Mouse (Mus musculus) intestine, postnatal 0 days (tissue): ENCODE measurements around the gene Baz1b. TPM values are rescaled to one million over a fixed set of nuclear protein-coding genes. Genes with fewer than 3 reads are reported as not detected.

Experiments
- ATAC-seq: fragments of 200-750 bp; cut with Nextera tagmentation; 2 replicates; pipeline ENCODE4 v1.8.0; 2017; ENCODE audit warnings: mild to moderate bottlenecking, moderate TSS enrichment, moderate library complexity
- H3K27ac ChIP-seq: fragments of 300-500 bp; sonication (generic); 2 replicates; pipeline ENCODE4 v1.5.1; 2014; ENCODE audit warnings: mild to moderate bottlenecking, low read depth, low read length, moderate library complexity
- H3K27me3 ChIP-seq: fragments of 300-500 bp; sonication (generic); replicated peaks from 2 replicates; pipeline ENCODE4 v1.6.1; 2014; ENCODE audit warnings: low read length, mixed read lengths; ENCODE audit not compliant: control insufficient read depth, insufficient read depth
- H3K36me3 ChIP-seq: fragments of 300-500 bp; sonication (generic); 2 replicates; pipeline ENCODE4 v1.6.1; 2014; ENCODE audit warnings: mild to moderate bottlenecking, moderate library complexity; ENCODE audit not compliant: control insufficient read depth, insufficient read depth
- H3K4me1 ChIP-seq: fragments of 300-500 bp; sonication (generic); replicated peaks from 2 replicates; pipeline ENCODE4 v1.6.1; 2014; ENCODE audit warnings: antibody characterized with exemption, low read length, mixed read lengths; ENCODE audit not compliant: control insufficient read depth, insufficient read depth
- H3K4me2 ChIP-seq: fragments of 300-500 bp; sonication (generic); replicated peaks from 2 replicates; pipeline ENCODE4 v1.6.1; 2014; ENCODE audit warnings: low read depth, mild to moderate bottlenecking, moderate library complexity
- H3K4me3 ChIP-seq: fragments of 300-500 bp; sonication (generic); 2 replicates; pipeline ENCODE4 v1.5.1; 2014; ENCODE audit warnings: low read depth, low read length
- H3K9ac ChIP-seq: fragments of 300-500 bp; sonication (generic); 2 replicates; pipeline ENCODE4 v1.6.1; 2014; ENCODE audit warnings: mild to moderate bottlenecking, low read depth, low read length
- H3K9me3 ChIP-seq: fragments of 300-500 bp; sonication (generic); 2 replicates; pipeline ENCODE4 v1.6.1; 2016; ENCODE audit warnings: mixed run types; ENCODE audit not compliant: control insufficient read depth
- CTCF ChIP-seq: sonication (generic); IDR thresholded peaks from 2 replicates; pipeline ENCODE4 v1.5.1; 2016; ENCODE audit warnings: low read depth, mild to moderate bottlenecking, control low read depth, antibody characterized with exemption, moderate library complexity
- WGBS: fragments of 180-500 bp; shearing (Covaris S2); extraction: QIAGEN DNeasy Blood & Tissue Kit; methylation state at CpG from one replicate; pipeline ENCODE4 v1.1.7; 2014; 5-methylcytosine and 5-hydroxymethylcytosine counted together
- polyA plus RNA-seq: library from polyadenylated mRNA; unstranded; fragments of >200 nt; fragmentation: Nextera tagmentation; extraction: Ambion mirVana; gene quantifications from 2 replicates; pipeline ENCODE4 v1.2.1, GENCODE M21; 2015

Baz1b gene
- polyA plus RNA-seq, 1 experiment from 2014 or later = 11.0 TPM

DNA sequence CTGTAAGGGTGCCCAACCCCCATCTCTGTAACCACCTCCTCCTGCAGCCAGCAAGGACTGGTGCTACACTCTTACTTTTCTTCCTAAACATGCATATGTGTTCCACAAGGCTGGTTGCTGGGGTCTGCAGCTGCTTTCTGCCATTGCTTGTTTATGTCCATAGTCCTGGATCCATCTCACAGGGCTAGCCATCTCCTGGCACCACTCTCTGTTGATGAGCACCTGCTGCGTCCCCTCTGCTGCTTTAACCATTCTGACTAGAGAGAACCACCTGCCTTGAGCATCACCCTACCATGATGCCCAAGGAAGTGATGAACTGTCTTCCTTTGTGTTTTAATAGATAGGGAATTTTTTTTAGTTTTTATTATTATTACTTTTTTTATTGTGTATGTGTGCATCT lies 56.1 kb downstream of the Baz1b start:
- no peak for ATAC-seq
- Histone ChIP-seq H3K36me3 (peaks cover 78% of the 10 kb centered on the region), H3K4me1 (no peaks in the 10 kb centered on the region), H3K9me3 (no peaks in the 10 kb centered on the region), H3K4me2 (no peak overlapping the region), H3K4me3 (no peak overlapping the region), H3K27me3 (no peaks in the 10 kb centered on the region), H3K27ac (no peak overlapping the region), H3K9ac (no peak overlapping the region)
- WGBS = 97% methylated on average over 1 of the region's 1 CpGs
- TF ChIP-seq CTCF = no peak

DNA sequence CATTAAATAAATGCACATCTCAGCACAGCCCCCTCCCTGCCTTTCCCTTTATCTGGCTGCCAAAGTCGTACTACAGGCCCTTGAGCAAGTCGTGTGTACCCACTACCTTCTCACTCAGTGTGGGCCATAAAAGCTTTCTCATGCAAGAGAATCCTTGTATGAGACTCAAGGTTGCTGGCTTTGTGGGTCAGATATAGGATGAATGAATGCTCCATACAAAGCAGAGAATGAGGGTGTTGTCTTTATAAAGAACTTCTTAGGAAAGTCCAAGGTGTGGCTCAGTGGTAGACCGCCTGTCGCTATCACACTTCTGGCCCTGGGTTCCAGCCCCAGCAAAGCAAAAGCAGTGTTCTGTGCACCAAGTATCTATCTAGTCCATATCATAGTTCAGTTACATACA lies 59.5 kb downstream of the Baz1b start:
- no peak for TF ChIP-seq CTCF
- Histone ChIP-seq H3K4me1 (peaks cover 4% of the 10 kb centered on the region; the same call in 1 of the 2 replicates), H3K36me3 (peaks cover 46% of the 10 kb centered on the region), H3K27ac (no peak overlapping the region), H3K27me3 (peaks cover 19% of the 10 kb centered on the region), H3K4me3 (no peak overlapping the region), H3K4me2 (no peak overlapping the region), H3K9ac (no peak overlapping the region), H3K9me3 (no peaks in the 10 kb centered on the region)
- ATAC-seq = no peak
- 60% methylated on average over 4 of the region's 4 CpGs for WGBS

DNA sequence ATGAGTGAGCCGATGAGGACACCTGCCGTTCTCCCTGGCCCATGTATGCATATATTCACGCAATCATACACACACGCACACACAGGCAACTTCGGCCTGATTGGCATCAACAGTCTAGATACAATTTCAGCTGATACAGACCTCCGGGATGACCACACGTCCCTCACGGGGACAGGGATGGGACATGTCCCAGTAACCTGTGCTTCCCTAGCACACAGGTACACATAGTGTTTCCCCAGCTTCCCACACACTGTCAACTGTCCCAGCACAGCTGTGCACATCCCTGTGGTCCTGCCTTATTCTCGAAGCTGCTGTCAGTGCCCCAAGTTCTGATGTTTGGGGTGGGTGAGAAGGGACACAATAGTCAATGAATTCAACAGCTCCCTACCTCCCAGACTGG lies 60.3 kb downstream of the Baz1b start:
- Histone ChIP-seq H3K4me2 (no peak overlapping the region), H3K4me1 (peaks cover 4% of the 10 kb centered on the region; the same call in 1 of the 2 replicates), H3K27ac (no peak overlapping the region), H3K36me3 (peaks cover 38% of the 10 kb centered on the region), H3K9me3 (no peaks in the 10 kb centered on the region), H3K9ac (no peak overlapping the region), H3K4me3 (no peak overlapping the region), H3K27me3 (peaks cover 19% of the 10 kb centered on the region)
- 72% methylated on average over 9 of the region's 9 CpGs for WGBS
- no peak for TF ChIP-seq CTCF
- ATAC-seq = no peak

DNA sequence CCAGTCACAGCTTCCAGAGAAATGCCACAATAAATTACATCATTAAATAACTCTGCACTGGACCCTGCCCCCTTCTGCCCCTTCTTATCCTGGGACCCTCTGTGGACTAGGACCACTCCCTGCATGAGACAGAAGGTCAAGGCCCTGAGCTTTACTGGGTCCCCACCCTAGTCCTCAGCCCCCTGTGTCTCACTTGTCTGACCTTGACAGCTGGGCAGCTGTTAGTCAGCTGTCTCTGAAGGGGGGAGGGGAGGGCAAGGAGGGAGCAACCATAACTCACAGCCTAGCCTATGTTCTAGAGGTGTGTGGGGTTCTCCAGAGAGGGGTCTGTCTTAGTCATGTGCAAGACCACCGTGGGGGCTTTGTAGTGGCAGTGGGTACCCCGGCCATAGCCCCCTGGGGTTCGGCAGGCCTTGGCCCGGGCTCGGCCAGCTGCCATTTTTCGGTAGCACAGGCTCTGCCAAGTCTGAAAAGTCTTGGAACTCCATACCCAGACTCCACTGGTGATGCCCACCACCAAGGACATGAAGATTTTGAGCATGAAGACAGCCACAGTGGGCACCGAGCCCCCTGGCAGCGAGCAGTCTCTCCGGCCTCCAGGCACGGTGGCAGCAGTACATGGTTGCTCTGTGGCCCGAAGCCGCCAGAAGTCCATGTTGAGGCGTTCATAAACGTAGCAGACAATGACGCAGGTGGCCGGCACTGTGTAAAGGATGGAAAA lies 62.1 kb downstream of the Baz1b start:
- 90% methylated on average over 16 of the region's 16 CpGs for WGBS
- Histone ChIP-seq H3K4me1 (peaks cover 4% of the 10 kb centered on the region; the same call in 1 of the 2 replicates), H3K27me3 (peaks cover 19% of the 10 kb centered on the region), H3K4me2 (no peak overlapping the region), H3K36me3 (peaks cover 22% of the 10 kb centered on the region), H3K27ac (no peak overlapping the region), H3K9ac (no peak overlapping the region), H3K4me3 (no peak overlapping the region), H3K9me3 (no peaks in the 10 kb centered on the region)
- ATAC-seq = no peak
- no peak for TF ChIP-seq CTCF

DNA sequence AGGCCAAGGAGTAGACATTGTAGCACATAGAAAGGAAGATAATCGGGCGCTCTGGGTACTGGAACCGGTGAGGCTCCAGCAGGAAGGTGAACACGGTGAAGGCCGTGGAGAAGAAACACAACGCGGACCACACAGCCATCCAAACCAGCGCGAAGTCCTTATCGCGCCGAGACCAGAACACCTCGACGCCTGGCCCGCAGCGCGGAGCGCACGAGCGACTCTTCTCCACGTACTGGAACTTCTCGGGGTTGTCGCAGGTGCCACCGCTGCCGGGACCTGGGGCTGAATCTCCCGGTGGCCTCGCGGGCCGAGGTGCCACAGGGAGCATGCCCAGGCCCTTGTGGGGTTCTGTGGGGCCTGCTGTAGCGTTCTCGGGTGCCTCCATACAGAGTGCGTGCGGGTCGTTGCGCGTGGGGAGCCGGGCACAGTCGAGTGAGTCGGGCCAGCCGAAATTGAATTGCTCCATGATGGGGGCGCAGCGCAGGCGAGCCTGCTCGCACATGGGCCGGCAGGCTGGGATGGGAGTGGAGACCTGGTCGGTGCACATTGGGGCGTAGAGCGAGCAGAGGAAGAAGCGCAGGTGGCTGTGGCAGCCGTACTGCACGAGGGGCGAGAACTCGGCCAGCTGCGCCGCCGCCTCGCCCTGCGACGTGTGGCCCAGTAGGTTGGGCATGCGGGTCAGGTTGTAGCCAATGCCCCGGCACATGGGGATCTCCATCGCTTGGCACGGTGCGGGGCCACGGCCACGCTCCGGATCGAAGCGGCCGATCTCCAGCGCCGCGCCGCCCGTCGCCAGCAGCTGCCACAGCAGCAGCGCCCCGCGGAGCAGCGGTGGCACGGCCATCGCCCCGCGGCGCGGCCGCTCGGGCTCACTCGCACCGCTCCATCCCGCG lies 63.4 kb downstream of the Baz1b start:
- peaks cover 19% of the 10 kb centered on the region for H3K27me3 ChIP-seq
- WGBS = 2% methylated on average over 92 of the region's 92 CpGs
- peaks cover 9% of the 10 kb centered on the region for H3K36me3 ChIP-seq
- ATAC-seq = peak; percentile 50
- H3K4me3 ChIP-seq = peak overlapping the region; percentile 43
- peak overlapping the region; percentile 74 for H3K4me2 ChIP-seq
- TF ChIP-seq CTCF = no peak
- H3K27ac ChIP-seq = no peak overlapping the region
- H3K4me1 ChIP-seq = peaks cover 4% of the 10 kb centered on the region; the same call in 1 of the 2 replicates
- no peaks in the 10 kb centered on the region for H3K9me3 ChIP-seq
- H3K9ac ChIP-seq = no peak overlapping the region; the same call in 1 of the 2 replicates

DNA sequence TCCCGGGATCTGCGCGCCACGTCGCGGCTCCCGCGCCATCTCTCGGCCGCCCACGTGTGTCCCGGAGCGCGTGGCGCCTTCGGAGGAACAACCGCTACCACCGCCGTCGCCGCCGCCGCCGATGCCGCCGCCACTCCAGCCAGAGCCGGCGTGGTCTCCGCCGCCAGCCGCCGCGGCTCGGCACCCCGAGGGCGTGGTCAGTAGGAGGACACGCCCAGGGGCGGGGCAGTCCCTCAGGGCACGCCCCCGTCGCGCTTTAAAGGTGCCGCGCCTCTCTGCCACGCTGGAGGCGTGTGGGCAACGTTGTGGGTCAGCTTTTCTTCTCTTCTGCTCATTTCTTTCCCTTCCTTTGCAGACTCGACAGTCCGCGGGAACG lies 64.0 kb downstream of the Baz1b start, which contains the start of gene Fzd9:
Gene Fzd9, minus strand, starts transcription at position 152 of the 376 bp plus-strand sequence.
- peak within 1 kb of the TSS; percentile 74 for H3K4me2 ChIP-seq
- no peaks in the 10 kb centered on the region for H3K9me3 ChIP-seq
- H3K9ac ChIP-seq = no peak within 1 kb of the TSS; the same call in 1 of the 2 replicates
- peak; percentile 82 for ATAC-seq
- H3K27ac ChIP-seq = no peak within 1 kb of the TSS
- H3K27me3 ChIP-seq = peaks cover 19% of the 10 kb centered on the region
- H3K4me3 ChIP-seq = peak within 1 kb of the TSS; percentile 43
- TF ChIP-seq CTCF = no peak
- peaks cover 3% of the 10 kb centered on the region; the same call in 1 of the 2 replicates for H3K36me3 ChIP-seq
- 0% methylated on average over 40 of the region's 51 CpGs for WGBS
- H3K4me1 ChIP-seq = peaks cover 4% of the 10 kb centered on the region; the same call in 1 of the 2 replicates
